Mouse (Mus musculus): ENCODE results near the gene Mylk4. TPM values are rescaled to one million over a fixed set of nuclear protein-coding genes. Genes with fewer than 3 reads are reported as not detected.

The Mylk4 gene
- polyA plus RNA-seq, 1 experiment from 2014 or later, result 0.26 TPM

DNA sequence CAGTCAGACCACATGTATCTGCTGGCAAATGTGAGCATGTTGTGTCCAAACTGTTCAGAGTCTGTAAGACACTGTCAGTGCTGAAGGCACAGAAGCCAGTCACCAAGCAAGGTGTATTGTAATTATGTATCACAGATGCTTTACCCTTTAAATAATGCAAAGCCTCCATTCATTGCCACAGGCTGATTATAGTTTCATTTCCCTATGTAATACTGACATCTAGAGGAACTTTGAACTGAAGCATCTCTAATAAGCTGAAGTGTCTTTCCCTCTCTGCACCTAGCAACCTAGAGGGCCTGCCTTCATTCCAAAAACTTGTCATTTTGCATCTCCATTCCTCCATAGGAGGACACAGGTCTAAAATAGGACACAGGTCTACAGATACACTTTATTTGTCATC is 52.5 kb downstream of the Mylk4 start:
- H3K4me1 ChIP-seq, result no peaks in the 10 kb centered on the region
- DNase-seq (ENCODE audit: low spot score), result no peak

DNA sequence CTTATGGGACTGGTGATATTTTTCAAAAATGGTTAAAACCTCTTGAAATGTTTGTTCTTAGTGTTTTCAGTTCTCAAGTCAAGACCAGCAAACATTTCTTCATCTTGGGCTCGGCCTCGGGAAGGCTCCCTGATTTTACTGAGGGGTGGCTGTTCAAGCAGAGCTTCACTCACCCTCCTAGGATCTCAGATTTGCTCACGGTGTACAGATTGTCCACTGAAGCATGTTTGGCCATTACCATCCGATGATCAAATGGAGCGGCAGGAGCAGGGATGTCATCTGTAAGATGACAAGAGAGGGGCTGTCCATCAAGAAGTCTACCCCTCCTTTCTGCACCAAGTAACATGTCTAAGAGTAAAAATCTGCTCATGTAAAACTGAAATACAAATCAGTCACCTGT is 59.1 kb downstream of the Mylk4 start:
- H3K4me1 ChIP-seq, result no peaks in the 10 kb centered on the region
- WGBS, result 91% methylated on average over 5 of the region's 5 CpGs

More for the DNA sequence above, 52.5 kb downstream of the Mylk4 start:
- Histone ChIP-seq H3K36me3 (no peaks in the 10 kb centered on the region), H3K27ac (no peak overlapping the region), H3K27me3 (ENCODE audit: low read depth, poor library complexity, severe bottlenecking) (peaks cover 9% of the 10 kb centered on the region; the same call in 1 of the 2 replicates), H3K9me3 (replicated peaks) (no peaks in the 10 kb centered on the region), H3K4me3 (no peak overlapping the region)

DNA sequence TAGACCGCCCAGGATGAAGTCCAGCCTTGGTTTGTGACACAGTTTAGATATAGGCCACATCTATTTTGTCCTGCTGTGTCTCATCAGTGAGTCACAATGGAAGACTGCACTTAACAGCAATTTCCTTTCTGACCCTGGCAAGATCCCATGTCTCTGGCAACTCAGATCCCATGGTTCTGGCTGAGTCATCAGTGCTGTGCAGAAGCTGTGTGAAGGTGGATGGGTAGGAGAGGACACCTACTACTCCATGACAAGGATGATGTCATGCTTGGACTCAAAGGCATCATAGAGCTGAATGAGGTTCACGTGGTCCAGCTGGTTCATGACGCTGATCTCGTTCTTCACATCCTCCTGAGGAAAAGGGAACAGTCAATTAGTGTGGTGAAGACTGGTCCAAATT is 62.0 kb downstream of the Mylk4 start:
- Histone ChIP-seq H3K27me3 (ENCODE audit: low read depth, poor library complexity, severe bottlenecking) (no peaks in the 10 kb centered on the region), H3K9me3 (replicated peaks) (no peaks in the 10 kb centered on the region), H3K36me3 (no peaks in the 10 kb centered on the region), H3K4me1 (peaks cover 4% of the 10 kb centered on the region; the same call in 1 of the 2 replicates), H3K27ac (no peak overlapping the region), H3K4me3 (no peak overlapping the region)
- WGBS, result 92% methylated on average over 4 of the region's 4 CpGs
- DNase-seq (ENCODE audit: low spot score), result no peak

More for the DNA sequence above, 59.1 kb downstream of the Mylk4 start:
- DNase-seq (ENCODE audit: low spot score), result no peak
- Histone ChIP-seq H3K4me3 (no peak overlapping the region), H3K27me3 (ENCODE audit: low read depth, poor library complexity, severe bottlenecking) (no peaks in the 10 kb centered on the region), H3K27ac (no peak overlapping the region), H3K9me3 (replicated peaks) (no peaks in the 10 kb centered on the region), H3K36me3 (no peaks in the 10 kb centered on the region)

DNA sequence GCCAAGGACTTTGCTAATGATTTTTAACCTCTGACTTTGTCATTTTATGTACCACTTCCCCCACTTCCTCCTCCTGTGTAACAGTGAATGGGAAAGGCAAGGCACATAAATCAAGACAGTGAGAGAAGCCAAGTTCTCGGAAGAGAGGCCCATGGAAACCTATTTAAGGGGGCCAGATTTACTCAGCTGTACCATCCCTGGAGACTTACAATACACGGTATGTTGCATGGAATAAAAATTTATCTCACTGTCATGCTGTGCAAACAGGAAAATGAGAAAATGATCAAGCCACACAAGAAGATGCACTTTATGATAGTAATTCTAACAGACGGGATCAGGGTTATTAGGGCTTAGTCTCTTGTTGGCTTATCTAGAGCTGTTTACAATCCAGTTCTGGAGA is 64.5 kb downstream of the Mylk4 start:
- no peaks in the 10 kb centered on the region for H3K9me3 ChIP-seq (replicated peaks)
- no peaks in the 10 kb centered on the region for H3K36me3 ChIP-seq
- DNase-seq (ENCODE audit: low spot score), result no peak
- no peak overlapping the region for H3K4me3 ChIP-seq
- no peak overlapping the region for H3K27ac ChIP-seq
- WGBS, result 67% methylated on average over 3 of the region's 3 CpGs
- H3K4me1 ChIP-seq, result peaks cover 4% of the 10 kb centered on the region; the same call in 1 of the 2 replicates
- no peaks in the 10 kb centered on the region for H3K27me3 ChIP-seq (ENCODE audit: low read depth, poor library complexity, severe bottlenecking)

DNA sequence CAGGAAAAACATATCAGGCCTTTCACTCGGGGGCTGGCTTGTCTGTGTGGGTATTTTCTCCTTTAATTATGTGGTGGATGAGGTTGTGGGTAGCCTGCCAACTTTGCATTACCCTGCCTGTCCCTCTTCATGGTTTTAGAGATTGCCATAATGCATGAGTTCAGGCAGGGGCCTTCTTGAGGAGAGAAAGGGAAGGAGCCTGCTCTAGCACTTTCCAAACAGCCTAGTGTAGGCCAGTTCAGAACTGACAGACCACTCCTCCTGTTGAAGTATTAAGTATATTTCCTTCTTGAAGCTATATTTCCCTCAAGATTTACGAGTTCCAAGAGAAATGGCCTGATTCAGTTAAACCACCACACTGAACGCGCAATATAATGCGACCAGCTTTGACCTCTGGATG is 66.0 kb downstream of the Mylk4 start:
- H3K27ac ChIP-seq, result no peak overlapping the region
- H3K4me3 ChIP-seq, result no peak overlapping the region
- H3K9me3 ChIP-seq (replicated peaks), result no peaks in the 10 kb centered on the region
- WGBS, result 83% methylated on average over 5 of the region's 5 CpGs
- no peaks in the 10 kb centered on the region for H3K36me3 ChIP-seq
- no peak for DNase-seq (ENCODE audit: low spot score)
- no peaks in the 10 kb centered on the region for H3K27me3 ChIP-seq (ENCODE audit: low read depth, poor library complexity, severe bottlenecking)
- peaks cover 4% of the 10 kb centered on the region; the same call in 1 of the 2 replicates for H3K4me1 ChIP-seq

DNA sequence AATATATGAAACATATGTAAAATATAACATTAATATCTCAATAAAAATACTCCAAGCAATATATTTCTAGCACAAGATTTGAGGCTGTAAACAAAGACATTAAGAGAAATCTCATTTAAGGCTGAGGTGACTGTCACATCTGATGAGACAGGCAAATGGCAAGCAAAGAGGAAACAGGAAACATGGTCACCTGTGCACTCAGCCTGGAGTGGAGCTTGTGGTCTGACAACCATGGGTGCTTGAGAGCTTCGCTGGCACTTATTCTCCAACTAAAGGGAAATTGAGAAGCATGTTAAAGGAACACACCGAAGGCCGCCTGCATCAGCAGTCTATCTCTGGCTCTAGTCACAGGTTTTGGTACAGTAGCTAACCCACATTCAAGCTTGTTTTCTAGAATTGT is 71.2 kb downstream of the Mylk4 start:
- WGBS, result 95% methylated on average over 3 of the region's 3 CpGs
- Histone ChIP-seq H3K27ac (no peak overlapping the region), H3K27me3 (ENCODE audit: low read depth, poor library complexity, severe bottlenecking) (peaks cover 15% of the 10 kb centered on the region; the same call in 1 of the 2 replicates), H3K4me3 (no peak overlapping the region), H3K4me1 (peaks cover 8% of the 10 kb centered on the region; the same call in 1 of the 2 replicates), H3K9me3 (replicated peaks) (no peaks in the 10 kb centered on the region), H3K36me3 (no peaks in the 10 kb centered on the region)
- no peak for DNase-seq (ENCODE audit: low spot score)

DNA sequence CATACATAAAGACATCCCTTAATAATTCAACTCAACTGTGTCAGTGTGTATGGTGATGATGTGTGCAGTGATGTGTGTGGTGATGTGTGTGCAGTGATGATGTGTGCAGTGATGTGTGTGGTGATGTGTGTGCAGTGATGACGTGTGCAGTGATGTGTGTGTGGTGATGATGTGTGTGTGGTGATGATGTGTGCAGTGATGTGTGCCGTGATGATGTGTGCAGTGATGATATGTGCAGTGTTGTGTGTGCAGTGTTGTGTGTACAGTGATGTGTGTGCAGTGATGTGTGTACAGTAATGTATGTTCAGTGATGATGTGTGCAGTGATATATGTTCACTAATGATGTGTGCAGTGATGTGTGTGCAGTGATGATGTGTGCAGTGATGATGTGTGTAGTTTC is 75.9 kb downstream of the Mylk4 start:
- Histone ChIP-seq H3K36me3 (no peaks in the 10 kb centered on the region), H3K4me1 (peaks cover 21% of the 10 kb centered on the region), H3K4me3 (no peak overlapping the region), H3K27ac (no peak overlapping the region), H3K27me3 (ENCODE audit: low read depth, poor library complexity, severe bottlenecking) (peaks cover 15% of the 10 kb centered on the region; the same call in 1 of the 2 replicates), H3K9me3 (replicated peaks) (no peaks in the 10 kb centered on the region)
- DNase-seq (ENCODE audit: low spot score), result no peak
- 82% methylated on average over 2 of the region's 2 CpGs for WGBS

DNA sequence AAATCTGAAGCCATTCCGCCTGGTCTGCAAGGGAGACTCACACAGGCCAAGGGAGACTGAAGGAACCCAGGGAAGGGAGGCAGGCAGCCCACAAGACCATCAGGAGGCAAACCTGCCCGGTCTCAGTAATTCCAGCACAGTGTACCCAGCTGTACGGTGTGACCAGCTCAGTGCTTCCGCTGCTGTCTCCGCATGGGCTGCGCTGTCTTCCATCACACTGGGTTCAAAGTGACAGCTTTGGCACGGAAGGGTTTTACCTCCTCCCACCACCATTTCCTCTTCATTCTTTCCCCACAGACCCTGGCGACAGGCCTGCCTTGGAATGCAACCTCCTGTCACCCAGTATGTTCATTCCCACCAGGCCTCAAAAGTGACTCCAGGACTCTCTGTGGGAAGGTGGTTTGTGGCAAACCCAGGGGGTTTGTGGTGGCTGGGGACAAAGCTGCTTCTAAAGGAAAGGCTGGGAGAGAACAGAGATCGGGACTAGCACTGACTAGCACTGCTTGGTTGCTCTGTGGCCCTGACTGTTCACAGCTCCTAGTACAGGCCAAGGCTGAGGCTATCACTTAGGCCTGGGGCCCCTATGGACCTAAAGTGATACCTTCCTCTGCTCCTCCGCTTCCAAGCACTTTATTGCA is 77.0 kb downstream of the Mylk4 start:
- Histone ChIP-seq H3K27ac (peak overlapping the region; percentile 63; the same call in 1 of the 2 replicates), H3K9me3 (replicated peaks) (no peaks in the 10 kb centered on the region), H3K4me3 (no peak overlapping the region), H3K4me1 (peaks cover 21% of the 10 kb centered on the region), H3K27me3 (ENCODE audit: low read depth, poor library complexity, severe bottlenecking) (peaks cover 22% of the 10 kb centered on the region; the same call in 1 of the 2 replicates), H3K36me3 (no peaks in the 10 kb centered on the region)
- 53% methylated on average over 10 of the region's 10 CpGs for WGBS
- peak; percentile 47 for DNase-seq (ENCODE audit: low spot score)

DNA sequence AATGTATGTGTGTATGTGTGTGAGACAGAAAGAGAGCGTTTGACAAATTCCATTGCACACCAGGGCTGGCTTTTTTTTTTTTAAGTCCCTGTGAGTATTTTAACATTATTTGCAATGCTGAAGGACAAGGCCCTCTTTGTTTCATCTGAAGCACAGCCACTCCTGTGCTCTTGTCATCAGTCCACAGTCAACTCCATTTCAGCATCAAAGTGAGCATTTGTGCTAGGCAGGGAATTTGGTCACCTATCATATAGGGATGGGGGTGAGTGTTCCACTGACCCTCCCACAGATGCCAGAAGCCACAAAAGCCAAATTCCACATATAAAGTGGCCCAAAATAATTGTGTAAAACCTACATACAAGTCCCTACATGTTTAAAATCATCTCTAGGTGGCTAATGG is 78.4 kb downstream of the Mylk4 start:
- no peak for DNase-seq (ENCODE audit: low spot score)
- Histone ChIP-seq H3K9me3 (replicated peaks) (no peaks in the 10 kb centered on the region), H3K36me3 (no peaks in the 10 kb centered on the region), H3K4me1 (peaks cover 21% of the 10 kb centered on the region), H3K27ac (no peak overlapping the region), H3K4me3 (no peak overlapping the region), H3K27me3 (ENCODE audit: low read depth, poor library complexity, severe bottlenecking) (peaks cover 19% of the 10 kb centered on the region; the same call in 1 of the 2 replicates)
- 55% methylated on average over 1 of the region's 1 CpGs for WGBS

DNA sequence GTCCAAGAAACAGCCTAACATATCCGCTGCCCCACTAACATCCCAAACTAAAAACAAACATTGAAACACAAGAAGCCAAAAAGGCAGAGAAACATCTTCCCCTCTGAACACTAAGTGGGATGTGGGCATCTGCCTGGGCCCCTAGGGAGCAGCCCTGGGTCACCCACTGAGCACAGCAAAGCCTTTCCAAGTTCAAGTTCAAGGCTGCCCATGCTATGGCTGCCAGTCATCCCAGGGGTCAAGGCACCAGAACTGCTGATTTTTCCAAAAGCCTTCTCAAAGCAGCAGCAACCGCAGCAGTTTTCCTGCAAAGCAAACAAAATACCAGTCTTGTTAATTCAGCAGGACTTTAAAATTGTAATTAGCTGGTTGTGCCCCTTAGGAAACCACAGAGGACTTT is 78.8 kb downstream of the Mylk4 start:
- Histone ChIP-seq H3K4me1 (peaks cover 21% of the 10 kb centered on the region), H3K27ac (peak overlapping the region; percentile 51; the same call in 1 of the 2 replicates), H3K4me3 (no peak overlapping the region), H3K9me3 (replicated peaks) (no peaks in the 10 kb centered on the region), H3K27me3 (ENCODE audit: low read depth, poor library complexity, severe bottlenecking) (peaks cover 18% of the 10 kb centered on the region; the same call in 1 of the 2 replicates), H3K36me3 (no peaks in the 10 kb centered on the region)
- WGBS, result 77% methylated on average over 2 of the region's 2 CpGs
- DNase-seq (ENCODE audit: low spot score), result no peak

DNA sequence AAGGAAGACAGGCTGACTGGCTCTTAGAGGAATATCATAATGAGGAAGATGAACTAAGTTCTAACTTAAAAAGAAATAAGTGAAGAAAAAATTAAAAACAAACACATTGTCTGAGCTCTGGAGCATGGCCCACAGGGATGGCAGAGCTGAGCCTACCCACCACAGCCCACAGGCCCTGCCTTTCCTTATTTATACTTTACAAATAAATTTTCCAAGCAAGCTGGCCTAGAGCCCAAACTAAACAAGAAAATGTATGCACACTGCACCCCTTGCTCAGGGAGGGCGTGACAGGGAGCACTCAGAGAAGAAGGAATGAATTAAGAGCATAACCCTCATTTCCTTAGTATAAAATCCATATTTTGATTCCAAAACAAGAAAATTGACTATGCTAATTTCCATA is 82.2 kb downstream of the Mylk4 start:
- no peak overlapping the region for H3K27ac ChIP-seq
- peaks cover 7% of the 10 kb centered on the region for H3K4me1 ChIP-seq
- H3K9me3 ChIP-seq (replicated peaks), result no peaks in the 10 kb centered on the region
- H3K27me3 ChIP-seq (ENCODE audit: low read depth, poor library complexity, severe bottlenecking), result 0 out of 2 replicates have a peak, but pooled peaks cover 9% of the 10 kb centered on the region
- no peaks in the 10 kb centered on the region for H3K36me3 ChIP-seq
- WGBS, result 87% methylated on average over 1 of the region's 1 CpGs
- no peak overlapping the region for H3K4me3 ChIP-seq
- DNase-seq (ENCODE audit: low spot score), result no peak

DNA sequence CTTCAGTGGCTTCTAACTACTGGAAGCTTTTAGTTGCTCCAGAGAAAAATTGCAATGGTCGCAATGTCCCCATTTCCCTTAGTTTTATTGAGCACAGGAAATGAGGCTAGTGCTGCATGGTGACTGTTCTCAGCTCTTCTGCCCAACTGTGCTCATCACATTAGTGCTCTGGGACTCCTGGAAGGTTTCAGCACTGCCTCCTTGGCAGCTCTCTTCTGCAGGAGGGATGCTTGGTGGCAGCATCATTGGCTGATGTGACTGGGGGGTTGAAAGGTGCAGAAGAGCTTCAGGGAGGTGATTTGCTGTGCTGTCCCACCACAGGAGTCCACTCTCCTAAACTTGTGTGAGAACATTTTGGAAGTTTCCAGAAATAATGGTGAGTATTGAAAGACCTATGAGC is 84.4 kb downstream of the Mylk4 start:
- no peaks in the 10 kb centered on the region for H3K36me3 ChIP-seq
- H3K4me1 ChIP-seq, result no peaks in the 10 kb centered on the region; the same call in 1 of the 2 replicates
- 93% methylated on average over 1 of the region's 1 CpGs for WGBS
- no peak overlapping the region for H3K4me3 ChIP-seq
- no peak for DNase-seq (ENCODE audit: low spot score)
- no peak overlapping the region for H3K27ac ChIP-seq
- no peaks in the 10 kb centered on the region for H3K9me3 ChIP-seq (replicated peaks)
- 0 out of 2 replicates have a peak, but pooled peaks cover 9% of the 10 kb centered on the region for H3K27me3 ChIP-seq (ENCODE audit: low read depth, poor library complexity, severe bottlenecking)

DNA sequence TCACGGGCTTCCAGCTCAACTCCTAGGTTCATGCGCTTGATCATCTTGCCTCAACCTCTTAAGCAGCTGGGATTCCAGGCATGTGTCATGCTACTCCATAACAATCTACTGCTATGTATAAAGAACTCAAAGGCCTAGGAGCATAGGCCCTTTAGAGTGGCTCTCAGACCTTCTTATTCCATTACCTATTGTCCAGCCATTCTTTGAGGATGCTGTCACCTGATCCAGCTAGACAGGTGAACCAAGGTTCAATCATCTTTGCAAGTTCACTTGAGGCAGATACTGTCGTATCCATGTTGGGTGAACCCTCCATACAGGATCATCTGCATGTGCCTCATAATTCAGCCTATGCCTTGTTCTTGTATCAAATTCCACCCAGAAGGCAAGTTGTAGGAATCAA is 84.8 kb downstream of the Mylk4 start:
- DNase-seq (ENCODE audit: low spot score), result no peak
- Histone ChIP-seq H3K4me3 (no peak overlapping the region), H3K27me3 (ENCODE audit: low read depth, poor library complexity, severe bottlenecking) (0 out of 2 replicates have a peak, but pooled peaks cover 9% of the 10 kb centered on the region), H3K9me3 (replicated peaks) (no peaks in the 10 kb centered on the region), H3K4me1 (no peaks in the 10 kb centered on the region), H3K27ac (no peak overlapping the region), H3K36me3 (no peaks in the 10 kb centered on the region)
- WGBS, result 96% methylated on average over 3 of the region's 3 CpGs

Data from limb, embryonic 10.5 days (tissue).